In genomic region chr14:114790946-114791830, GRCm38 (mm10) we compare ENCODE assay signal across 8 mouse cellular contexts.
DNase-seq lines count a peak whose midpoint lies in the region; ATAC-seq and TF ChIP-seq lines count a peak whose summit lies in the region.

No protein-coding gene starts in this region.

- DNase-seq in 3134 (ENCODE audit: extremely low read depth, insufficient read length, low spot score) (peak; percentile 6), ZHBTc4 (ENCODE audit: low read depth, low spot score) (peak; percentile 76)
- peak; percentile 76 for DNase-seq in heart, embryonic 10.5 days (ENCODE audit: low spot score)
- DNase-seq in kidney, adult 9 months, result peak; percentile 64
- DNase-seq in limb, embryonic 11.5 days (ENCODE audit: low spot score), result peak; percentile 87
- peak; percentile 39 for DNase-seq in thymus, adult 2 months

- peak; percentile 94 for TF ChIP-seq CTCF in cortical plate, adult 2 months (IDR thresholded peaks at IDR 0.05; ENCODE audit: extremely low read depth, insufficient read depth, low read length)
- no peak for TF ChIP-seq CTCF in thymus, adult 2 months (IDR thresholded peaks at IDR 0.05; ENCODE audit: borderline replicate concordance, control insufficient read depth, extremely low read depth, insufficient read depth, low read length, poor library complexity)

- WGBS in heart, embryonic 10.5 days, result 27% methylated on average over 13 of the region's 13 CpGs
- WGBS in limb, embryonic 11.5 days, result 25% methylated on average over 13 of the region's 13 CpGs
- WGBS in midbrain, embryonic 16.5 days, result 17% methylated on average over 13 of the region's 13 CpGs
- 26% methylated on average over 13 of the region's 13 CpGs for WGBS in thymus, adult 2 months

- no peak overlapping the region for H3K27ac ChIP-seq in cortical plate, adult 2 months (ENCODE audit: insufficient read depth, low read length)
- H3K27ac ChIP-seq in heart, embryonic 10.5 days, result no peak overlapping the region
- no peak overlapping the region for H3K27ac ChIP-seq in limb, embryonic 11.5 days (replicated peaks; ENCODE audit: low read depth, low read length)
- no peak overlapping the region; the same call in none of the 2 replicates for H3K27ac ChIP-seq in midbrain, embryonic 16.5 days (ENCODE audit: low read length)
- H3K27ac ChIP-seq in thymus, adult 2 months (ENCODE audit: control insufficient read depth, insufficient read depth, low read length), result no peak overlapping the region

- H3K9ac ChIP-seq in limb, embryonic 11.5 days (ENCODE audit: low read length), result no peak overlapping the region
- H3K9ac ChIP-seq in midbrain, embryonic 16.5 days (ENCODE audit: low read depth, low read length), result no peak overlapping the region

- no peak for TF ChIP-seq POLR2A in cortical plate, adult 2 months (IDR thresholded peaks at IDR 0.05; ENCODE audit: extremely low read depth, insufficient read depth, low read length)
- no peak for TF ChIP-seq POLR2A in thymus, adult 2 months (IDR thresholded peaks at IDR 0.05; ENCODE audit: control insufficient read depth, extremely low read depth, insufficient read depth, low read length, poor library complexity)

- no peaks in the 10 kb centered on the region for H3K27me3 ChIP-seq in heart, embryonic 10.5 days (ENCODE audit: insufficient read depth, poor library complexity, severe bottlenecking)
- H3K27me3 ChIP-seq in limb, embryonic 11.5 days (ENCODE audit: control insufficient read depth, insufficient read depth, low read length), result no peaks in the 10 kb centered on the region
- H3K27me3 ChIP-seq in midbrain, embryonic 16.5 days (ENCODE audit: control insufficient read depth, insufficient read depth, low read depth, low read length), result no peaks in the 10 kb centered on the region; the same call in 1 of the 2 replicates
- no peaks in the 10 kb centered on the region for H3K27me3 ChIP-seq in thymus, adult 2 months (ENCODE audit: control insufficient read depth, insufficient read depth, low read length)

- no peak overlapping the region for H3K4me3 ChIP-seq in cortical plate, adult 2 months (ENCODE audit: insufficient read depth, low read length)
- no peak overlapping the region for H3K4me3 ChIP-seq in heart, embryonic 10.5 days
- no peak overlapping the region for H3K4me3 ChIP-seq in limb, embryonic 11.5 days (ENCODE audit: low read depth, low read length)
- H3K4me3 ChIP-seq in midbrain, embryonic 16.5 days (ENCODE audit: low read depth, low read length), result peak overlapping the region; percentile 24; the same call in 1 of the 2 replicates
- H3K4me3 ChIP-seq in thymus, adult 2 months (ENCODE audit: control insufficient read depth, insufficient read depth, low read length), result no peak overlapping the region

- H3K4me2 ChIP-seq in limb, embryonic 11.5 days (ENCODE audit: low read depth, severe bottlenecking), result no peak overlapping the region
- peak overlapping the region; percentile 51 for H3K4me2 ChIP-seq in midbrain, embryonic 16.5 days (ENCODE audit: low read length)

- no peaks in the 10 kb centered on the region for H3K9me3 ChIP-seq in heart, embryonic 10.5 days
- no peaks in the 10 kb centered on the region for H3K9me3 ChIP-seq in limb, embryonic 11.5 days (ENCODE audit: control insufficient read depth, low read length)
- no peaks in the 10 kb centered on the region for H3K9me3 ChIP-seq in midbrain, embryonic 16.5 days (replicated peaks; ENCODE audit: control insufficient read depth, low read length, poor library complexity, severe bottlenecking)

- H3K36me3 ChIP-seq in heart, embryonic 10.5 days, result no peaks in the 10 kb centered on the region
- H3K36me3 ChIP-seq in limb, embryonic 11.5 days (ENCODE audit: control insufficient read depth, insufficient read depth, low read length), result no peaks in the 10 kb centered on the region
- H3K36me3 ChIP-seq in midbrain, embryonic 16.5 days (ENCODE audit: control insufficient read depth, insufficient read depth, low read length), result no peaks in the 10 kb centered on the region
- no peaks in the 10 kb centered on the region for H3K36me3 ChIP-seq in thymus, adult 2 months (ENCODE audit: control insufficient read depth, insufficient read depth, low read length)

- no peaks in the 10 kb centered on the region for H3K4me1 ChIP-seq in cortical plate, adult 2 months (ENCODE audit: control insufficient read depth, insufficient read depth, low read length)
- no peaks in the 10 kb centered on the region for H3K4me1 ChIP-seq in heart, embryonic 10.5 days
- no peaks in the 10 kb centered on the region for H3K4me1 ChIP-seq in limb, embryonic 11.5 days (ENCODE audit: control insufficient read depth, insufficient read depth, low read length)
- peaks cover 9% of the 10 kb centered on the region for H3K4me1 ChIP-seq in midbrain, embryonic 16.5 days (ENCODE audit: control insufficient read depth, insufficient read depth, low read length)
- H3K4me1 ChIP-seq in thymus, adult 2 months (replicated peaks; ENCODE audit: control insufficient read depth, insufficient read depth, low read length), result no peaks in the 10 kb centered on the region

- no peak; the same call in 1 of the 2 replicates for ATAC-seq in limb, embryonic 11.5 days (ENCODE audit: insufficient number of reproducible peaks, low FRiP score, low TSS enrichment, low read depth)
- ATAC-seq in midbrain, embryonic 16.5 days, result peak; percentile 89

Comparison
In these comparisons a context has a peak if more than half of its experiments do, and no peak if none do; other contexts are left out.
1. DNase-seq: peak in every context shown above with its lines; median percentile 87 in limb, embryonic 11.5 days; 76 in ZHBTc4; 76 in heart, embryonic 10.5 days; 64 in kidney, adult 9 months; 39 in thymus, adult 2 months; 6 in 3134.